Mouse (Mus musculus): ENCODE measurements around the gene Pcmtd2. TPM values are rescaled to one million over a fixed set of nuclear protein-coding genes. Genes with fewer than 3 reads are reported as not detected.

Pcmtd2 gene
- polyA plus RNA-seq, 1 experiment from 2014 or later, result 33.4 TPM

DNA sequence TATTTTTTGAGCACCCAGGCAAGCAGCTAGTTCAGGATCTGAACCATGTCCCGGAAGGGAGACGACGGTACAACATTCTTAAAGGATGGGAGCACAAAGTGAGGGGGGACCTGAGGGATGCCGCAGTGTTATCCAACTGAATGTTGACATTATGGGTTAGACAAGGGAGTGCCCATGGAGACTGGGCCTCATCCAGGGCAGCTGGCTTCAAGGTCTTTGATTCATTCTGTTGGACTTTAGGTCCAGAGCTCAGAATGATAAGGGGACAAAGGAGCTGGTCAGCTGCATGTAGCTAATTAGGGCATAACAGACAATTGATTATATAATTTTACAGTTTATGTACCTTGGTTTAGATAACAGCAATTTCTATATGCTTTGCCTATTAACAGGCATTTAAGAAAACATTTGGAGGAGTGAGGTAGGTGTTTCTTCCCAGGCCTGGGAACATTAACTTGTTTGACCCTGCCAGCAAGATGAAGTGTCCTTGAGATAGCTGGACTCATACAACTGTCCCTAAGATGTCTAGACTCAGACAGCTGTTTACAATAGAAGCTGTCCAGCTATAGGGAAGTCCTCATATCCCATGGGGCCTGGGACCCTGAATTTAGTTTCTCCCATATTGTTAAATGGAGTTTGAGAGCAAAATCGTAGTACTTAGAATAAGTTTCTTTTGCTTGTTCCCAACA, 8.2 kb downstream of the Pcmtd2 start:
- no peaks in the 10 kb centered on the region for H3K27me3 ChIP-seq (ENCODE audit: control insufficient read depth, insufficient read depth, low read length)
- H3K9ac ChIP-seq (ENCODE audit: low read length), result no peak overlapping the region
- 80% methylated on average over 5 of the region's 5 CpGs for WGBS
- no peaks in the 10 kb centered on the region for H3K9me3 ChIP-seq (ENCODE audit: control insufficient read depth, low read length)
- no peaks in the 10 kb centered on the region for H3K4me1 ChIP-seq (replicated peaks; ENCODE audit: control insufficient read depth, insufficient read depth, low read length)
- no peak overlapping the region for H3K4me3 ChIP-seq (ENCODE audit: low read depth, low read length)
- H3K4me2 ChIP-seq (ENCODE audit: low read depth, low read length, severe bottlenecking), result no peak overlapping the region
- ATAC-seq (replicated peaks; ENCODE audit: low FRiP score) (no peak), DNase-seq (ENCODE audit: low spot score) (no peak)
- H3K36me3 ChIP-seq (ENCODE audit: control insufficient read depth, insufficient read depth, low read length), result no peaks in the 10 kb centered on the region
- no peak overlapping the region for H3K27ac ChIP-seq (ENCODE audit: low read depth, low read length)

DNA sequence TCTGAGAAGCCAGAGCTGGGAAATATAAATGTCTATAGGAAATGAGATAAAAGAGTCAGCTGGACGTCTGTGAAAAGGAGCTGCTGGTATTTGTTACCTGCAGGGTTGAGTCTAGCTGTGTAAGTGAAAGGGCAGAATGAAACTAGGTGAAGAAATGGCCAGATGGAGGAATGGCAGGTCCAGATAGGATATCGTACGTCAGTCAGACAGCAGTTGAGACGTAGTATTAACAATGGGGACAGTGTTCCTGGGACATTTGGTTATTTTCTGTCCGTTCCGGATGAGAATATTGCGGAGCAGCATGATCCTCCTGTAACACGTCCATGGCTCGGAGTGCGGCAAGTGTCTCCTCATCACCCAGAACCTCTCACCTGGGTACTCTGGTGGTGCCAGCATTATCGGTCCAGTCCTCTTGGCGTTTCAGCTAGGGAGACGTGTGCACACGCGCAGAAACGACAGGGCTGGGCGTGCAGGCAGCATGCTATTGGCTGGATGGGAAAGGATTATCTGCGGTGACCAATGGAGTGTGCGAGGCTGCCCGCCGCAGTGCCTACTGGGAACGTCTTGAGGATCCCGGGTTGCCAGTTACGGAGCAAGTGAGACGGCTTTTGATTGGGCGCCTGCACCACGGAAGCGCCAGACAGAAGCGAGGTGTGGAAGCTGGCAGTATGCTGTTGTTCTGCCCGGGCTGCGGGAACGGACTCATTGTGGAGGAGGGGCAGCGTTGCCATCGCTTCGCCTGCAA, 26.3 kb downstream of the Pcmtd2 start, which contains the start of gene Polr3k:
Polr3k (plus strand) TSS at position 547 of the 745 bp plus-strand sequence.
- under 1% methylated on average over 35 of the region's 35 CpGs for WGBS

DNA sequence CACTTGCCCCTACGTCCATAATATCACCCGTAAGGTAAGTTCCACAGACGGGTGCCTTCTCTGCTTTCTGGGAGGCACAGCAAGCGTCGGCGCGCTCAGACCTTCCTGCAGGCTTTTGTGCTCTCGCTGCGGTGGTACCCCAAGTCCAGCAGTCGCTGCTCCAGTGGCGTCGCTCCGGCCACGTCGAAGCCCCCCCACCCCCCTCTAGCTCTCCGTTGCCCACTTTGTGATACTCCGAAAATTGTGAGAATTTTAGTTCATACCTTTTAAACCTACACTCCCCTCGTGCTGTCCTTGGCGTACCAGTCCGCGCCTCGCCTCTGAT, 26.8 kb downstream of the Pcmtd2 start:
- no peaks in the 10 kb centered on the region; the same call in 1 of the 2 replicates for H3K36me3 ChIP-seq (ENCODE audit: control insufficient read depth, insufficient read depth, low read length)
- H3K9me3 ChIP-seq (ENCODE audit: control insufficient read depth, low read length), result no peaks in the 10 kb centered on the region
- DNase-seq (ENCODE audit: low spot score) (no peak), ATAC-seq (replicated peaks; ENCODE audit: low FRiP score) (peak; percentile 54; the same call in 1 of the 2 replicates)
- H3K4me3 ChIP-seq (ENCODE audit: low read depth, low read length), result peak overlapping the region; percentile 73
- H3K9ac ChIP-seq (ENCODE audit: low read length), result peak overlapping the region; percentile 76
- peaks cover 4% of the 10 kb centered on the region; the same call in 1 of the 2 replicates for H3K4me1 ChIP-seq (replicated peaks; ENCODE audit: control insufficient read depth, insufficient read depth, low read length)
- peak overlapping the region; percentile 32; the same call in 1 of the 2 replicates for H3K27ac ChIP-seq (ENCODE audit: low read depth, low read length)
- peak overlapping the region; percentile 84 for H3K4me2 ChIP-seq (ENCODE audit: low read depth, low read length, severe bottlenecking)
- under 1% methylated on average over 22 of the region's 22 CpGs for WGBS
- no peaks in the 10 kb centered on the region for H3K27me3 ChIP-seq (ENCODE audit: control insufficient read depth, insufficient read depth, low read length)

More for the DNA sequence above, 26.3 kb downstream of the Pcmtd2 start, which contains the start of gene Polr3k:
- DNase-seq (ENCODE audit: low spot score), result peak; percentile 96
- Histone ChIP-seq H3K4me2 (ENCODE audit: low read depth, low read length, severe bottlenecking) (peak within 1 kb of the TSS; percentile 84), H3K27ac (ENCODE audit: low read depth, low read length) (peak within 1 kb of the TSS; percentile 32; the same call in 1 of the 2 replicates), H3K9me3 (ENCODE audit: control insufficient read depth, low read length) (no peaks in the 10 kb centered on the region), H3K36me3 (ENCODE audit: control insufficient read depth, insufficient read depth, low read length) (no peaks in the 10 kb centered on the region; the same call in 1 of the 2 replicates), H3K4me3 (ENCODE audit: low read depth, low read length) (peak within 1 kb of the TSS; percentile 73), H3K4me1 (replicated peaks; ENCODE audit: control insufficient read depth, insufficient read depth, low read length) (peaks cover 4% of the 10 kb centered on the region; the same call in 1 of the 2 replicates), H3K27me3 (ENCODE audit: control insufficient read depth, insufficient read depth, low read length) (no peaks in the 10 kb centered on the region), H3K9ac (ENCODE audit: low read length) (peak within 1 kb of the TSS; percentile 76)
- peak; percentile 100 for ATAC-seq (replicated peaks; ENCODE audit: low FRiP score)

DNA sequence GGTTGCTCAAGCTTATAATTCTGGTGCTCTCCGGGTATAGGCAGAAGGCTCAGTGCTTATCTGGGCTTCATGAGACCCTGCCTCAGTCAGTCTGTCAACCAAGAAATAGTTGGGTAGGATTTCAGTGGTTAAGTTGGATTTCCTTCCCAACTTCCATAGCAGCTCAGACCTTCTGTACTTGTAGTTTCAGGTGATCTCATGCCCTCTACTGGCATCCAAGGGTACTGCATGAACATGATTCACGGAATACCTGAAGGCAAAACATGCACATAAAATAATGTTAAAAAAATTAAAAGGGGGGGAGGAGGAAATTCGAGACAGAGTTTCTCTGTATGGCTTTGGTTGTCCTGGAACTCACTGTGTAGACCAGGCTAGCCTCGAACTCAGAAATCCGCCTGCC, 29.3 kb downstream of the Pcmtd2 start:
- no peak for ATAC-seq (replicated peaks; ENCODE audit: low FRiP score)
- H3K27me3 ChIP-seq (ENCODE audit: control insufficient read depth, insufficient read depth, low read length), result no peaks in the 10 kb centered on the region
- peak; percentile 67 for DNase-seq (ENCODE audit: low spot score)
- H3K9me3 ChIP-seq (ENCODE audit: control insufficient read depth, low read length), result no peaks in the 10 kb centered on the region
- peaks cover 2% of the 10 kb centered on the region; the same call in 1 of the 2 replicates for H3K36me3 ChIP-seq (ENCODE audit: control insufficient read depth, insufficient read depth, low read length)
- WGBS, result 62% methylated on average over 5 of the region's 5 CpGs
- no peak overlapping the region for H3K9ac ChIP-seq (ENCODE audit: low read length)
- H3K4me1 ChIP-seq (replicated peaks; ENCODE audit: control insufficient read depth, insufficient read depth, low read length), result peaks cover 4% of the 10 kb centered on the region; the same call in 1 of the 2 replicates
- H3K27ac ChIP-seq (ENCODE audit: low read depth, low read length), result no peak overlapping the region
- H3K4me3 ChIP-seq (ENCODE audit: low read depth, low read length), result no peak overlapping the region
- H3K4me2 ChIP-seq (ENCODE audit: low read depth, low read length, severe bottlenecking), result no peak overlapping the region

DNA sequence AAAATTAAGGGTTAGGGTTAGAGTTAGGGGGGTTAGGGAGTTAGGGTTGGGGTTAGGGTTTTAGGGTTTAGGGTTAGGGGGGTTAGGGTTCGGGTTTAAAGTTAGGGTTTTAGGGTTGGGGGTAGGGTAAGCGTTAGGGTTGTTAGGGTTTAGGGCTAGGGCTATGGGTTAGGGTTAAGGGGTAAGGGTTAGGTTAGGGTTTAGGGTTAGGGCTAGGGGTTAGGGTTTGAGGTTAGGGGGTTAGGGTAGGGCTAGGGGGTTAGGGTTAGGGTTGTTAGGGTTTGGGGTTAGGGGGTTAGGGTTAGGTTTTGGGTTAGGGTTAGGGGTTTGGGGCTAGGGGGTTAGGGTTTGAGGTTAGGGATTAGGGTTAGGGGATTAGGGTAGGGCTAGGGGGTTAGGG, 33.4 kb downstream of the Pcmtd2 start:
- H3K9ac ChIP-seq (ENCODE audit: low read length), result no peak overlapping the region
- H3K9me3 ChIP-seq (ENCODE audit: control insufficient read depth, low read length), result no peaks in the 10 kb centered on the region
- H3K36me3 ChIP-seq (ENCODE audit: control insufficient read depth, insufficient read depth, low read length), result peaks cover 2% of the 10 kb centered on the region; the same call in 1 of the 2 replicates
- no peaks in the 10 kb centered on the region for H3K27me3 ChIP-seq (ENCODE audit: control insufficient read depth, insufficient read depth, low read length)
- DNase-seq (ENCODE audit: low spot score) (no peak), ATAC-seq (replicated peaks; ENCODE audit: low FRiP score) (no peak)
- H3K4me3 ChIP-seq (ENCODE audit: low read depth, low read length), result no peak overlapping the region
- H3K4me1 ChIP-seq (replicated peaks; ENCODE audit: control insufficient read depth, insufficient read depth, low read length), result no peaks in the 10 kb centered on the region
- WGBS, result 95% methylated on average over 2 of the region's 2 CpGs
- no peak overlapping the region for H3K27ac ChIP-seq (ENCODE audit: low read depth, low read length)
- no peak overlapping the region for H3K4me2 ChIP-seq (ENCODE audit: low read depth, low read length, severe bottlenecking)

DNA sequence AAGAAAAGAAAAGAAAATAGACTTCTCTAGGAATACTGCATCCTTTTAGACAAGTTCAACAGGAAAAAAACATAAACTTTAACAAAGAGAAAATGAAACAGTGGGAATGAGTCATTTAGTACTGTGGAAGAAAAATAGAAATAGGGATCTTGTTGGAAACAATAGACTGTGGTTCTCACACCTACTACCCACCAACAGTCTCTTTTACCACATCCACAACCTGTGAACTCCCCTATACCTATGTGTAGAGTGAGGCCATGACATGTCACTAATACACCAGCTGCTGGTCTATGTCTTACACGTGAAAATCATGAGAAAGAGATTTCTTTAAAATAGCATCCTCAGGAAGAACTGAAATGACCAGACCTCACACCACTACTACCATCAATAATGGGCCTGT, 41.2 kb downstream of the Pcmtd2 start:
- H3K27ac ChIP-seq (ENCODE audit: low read depth, low read length), result no peak overlapping the region
- H3K4me1 ChIP-seq (replicated peaks; ENCODE audit: control insufficient read depth, insufficient read depth, low read length), result no peaks in the 10 kb centered on the region
- no peaks in the 10 kb centered on the region for H3K36me3 ChIP-seq (ENCODE audit: control insufficient read depth, insufficient read depth, low read length)
- H3K27me3 ChIP-seq (ENCODE audit: control insufficient read depth, insufficient read depth, low read length), result no peaks in the 10 kb centered on the region
- H3K4me3 ChIP-seq (ENCODE audit: low read depth, low read length), result no peak overlapping the region
- no peak for ATAC-seq (replicated peaks; ENCODE audit: low FRiP score)
- WGBS, result 76% methylated on average over 1 of the region's 1 CpGs
- H3K9ac ChIP-seq (ENCODE audit: low read length), result no peak overlapping the region
- H3K4me2 ChIP-seq (ENCODE audit: low read depth, low read length, severe bottlenecking), result no peak overlapping the region
- no peak for DNase-seq (ENCODE audit: low spot score)
- H3K9me3 ChIP-seq (ENCODE audit: control insufficient read depth, low read length), result no peaks in the 10 kb centered on the region

DNA sequence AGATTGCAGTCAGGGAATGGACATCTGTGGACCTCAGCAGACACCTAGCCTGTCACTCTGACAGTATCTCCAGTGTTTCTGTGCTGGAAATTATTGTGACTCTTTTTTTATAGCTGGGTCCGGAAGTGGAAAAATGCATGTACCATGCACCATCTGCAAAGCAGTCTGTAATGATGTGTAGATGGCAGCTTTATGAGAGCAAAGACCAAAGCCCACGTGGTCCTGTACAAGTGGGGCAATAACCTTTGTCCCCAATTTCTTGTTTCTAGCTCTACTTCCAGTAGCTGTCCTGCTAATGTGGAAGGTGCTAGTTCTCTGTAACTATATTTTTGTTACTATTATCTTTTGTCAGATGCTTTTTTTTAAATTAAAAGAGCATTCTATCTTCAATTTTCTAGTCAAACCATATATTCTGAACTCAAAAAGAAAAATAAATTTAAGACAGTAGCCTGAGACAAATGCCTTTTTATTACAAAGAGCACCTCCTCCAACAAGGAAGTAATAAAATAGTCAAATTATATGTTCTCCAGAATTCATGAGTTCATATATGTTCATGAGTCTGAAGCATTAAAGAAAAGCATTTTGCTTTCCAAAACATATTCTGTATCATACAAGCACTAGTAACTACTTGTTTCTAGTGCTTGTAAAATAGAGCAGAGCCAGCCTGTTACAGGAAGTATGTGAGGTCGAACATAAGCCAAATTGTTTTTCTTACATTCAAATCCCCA, 45.5 kb downstream of the Pcmtd2 start:
- no peaks in the 10 kb centered on the region for H3K27me3 ChIP-seq (ENCODE audit: control insufficient read depth, insufficient read depth, low read length)
- no peaks in the 10 kb centered on the region for H3K36me3 ChIP-seq (ENCODE audit: control insufficient read depth, insufficient read depth, low read length)
- no peak overlapping the region for H3K4me3 ChIP-seq (ENCODE audit: low read depth, low read length)
- no peak for DNase-seq (ENCODE audit: low spot score)
- no peaks in the 10 kb centered on the region for H3K4me1 ChIP-seq (replicated peaks; ENCODE audit: control insufficient read depth, insufficient read depth, low read length)
- no peaks in the 10 kb centered on the region for H3K9me3 ChIP-seq (ENCODE audit: control insufficient read depth, low read length)
- H3K27ac ChIP-seq (ENCODE audit: low read depth, low read length), result no peak overlapping the region
- 88% methylated on average over 3 of the region's 3 CpGs for whole genome bisulfite sequencing
- H3K9ac ChIP-seq (ENCODE audit: low read length), result no peak overlapping the region
- ATAC-seq (replicated peaks; ENCODE audit: low FRiP score), result no peak
- H3K4me2 ChIP-seq (ENCODE audit: low read depth, low read length, severe bottlenecking), result no peak overlapping the region

Data from forebrain, embryonic 11.5 days (tissue).